Mouse (Mus musculus) hematopoietic stem cell, adult 5-6 weeks (primary cell): ENCODE data around the gene 1700007K13Rik. TPM values are rescaled to one million over a fixed set of nuclear protein-coding genes. Genes with fewer than 3 reads are reported as not detected.
A peak's percentile ranks its signal among the peaks of the same experiment; 100 is the strongest.
"Not testable (repeated sequence)": the region's sequence is repeated elsewhere in the genome, so short reads cannot be mapped to it uniquely, and the experiment has no call there.

Source experiments
- ATAC-seq, 2 experiments: fragments of 125-278 bp in 1 of 2; replicated peaks in 1 of 2; 2 replicates each; pipeline ENCODE4 v1.8.0; 2016 to 2017; ENCODE audit warnings: inconsistent platforms in 2 of 2, mild to moderate bottlenecking in 2 of 2, moderate number of reproducible peaks in 2 of 2, low read depth in 1 of 2, moderate TSS enrichment in 1 of 2; ENCODE audit not compliant: low FRiP score in 2 of 2, poor library complexity in 2 of 2, severe bottlenecking in 2 of 2, insufficient read depth in 1 of 2, low TSS enrichment in 1 of 2
- total RNA-seq: library from RNA; stranded (forward); fragments of 172-1452, 232-1000 nt; gene quantifications from 2 replicates; pipeline ENCODE4 v1.2.3, GENCODE M21; 2017

1700007K13Rik gene
- total RNA-seq, 1 experiment from 2014 or later, result not detected

- ATAC-seq, result no peak
Observed at GRCm38 (mm10) chr2:28479208-28480204, 13.4 kb upstream of the 1700007K13Rik start.

- ATAC-seq, result not testable (repeated sequence)
Observed at GRCm38 (mm10) chr2:28477993-28478392, 11.9 kb upstream of the 1700007K13Rik start.

DNA sequence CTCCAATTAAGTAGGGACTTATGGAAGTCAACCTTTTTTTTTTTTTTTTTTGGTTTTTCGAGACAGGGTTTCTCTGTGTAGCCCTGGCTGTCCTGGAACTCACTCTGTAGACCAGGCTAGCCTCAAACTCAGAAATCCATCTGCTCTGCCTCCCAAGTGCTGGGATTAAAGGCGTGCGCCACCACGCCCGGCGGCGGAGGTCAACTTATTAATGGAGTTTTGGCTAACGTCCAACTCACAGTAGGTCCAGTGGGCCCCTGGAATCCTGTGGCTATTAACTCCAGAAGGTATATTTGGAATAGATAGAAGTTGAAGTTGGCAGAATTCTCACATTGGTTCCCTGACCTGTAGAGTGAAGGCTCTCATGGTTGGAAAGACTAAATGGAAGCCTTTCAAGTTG lies 5.9 kb upstream of the 1700007K13Rik start:
- not testable (repeated sequence) for ATAC-seq

DNA sequence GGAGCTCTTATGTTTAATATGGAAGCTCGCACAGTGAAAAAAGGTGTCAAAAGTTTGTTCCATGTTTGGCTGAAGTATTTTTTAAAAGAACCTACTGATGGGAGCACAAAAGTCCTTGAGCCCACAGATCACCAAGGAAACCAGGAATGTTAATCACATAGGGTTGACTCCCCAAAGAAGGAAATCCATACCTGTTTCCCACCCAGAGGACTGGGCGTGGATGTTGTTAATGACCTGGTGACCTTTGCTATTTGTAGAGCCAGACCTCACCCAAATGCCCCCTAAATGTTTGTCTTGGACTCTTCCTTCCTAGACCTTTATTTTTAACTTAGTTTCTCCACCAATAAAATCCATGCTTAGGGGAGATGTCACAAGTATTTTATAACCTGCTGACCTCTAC lies 4.5 kb upstream of the 1700007K13Rik start:
- no peak for ATAC-seq

- ATAC-seq, result no peak
Observed at GRCm38 (mm10) chr2:28469461-28469860, 3.3 kb upstream of the 1700007K13Rik start.

GRCm38 (mm10) chr2:28468486-28469225 lies 2.5 kb upstream of the 1700007K13Rik start:
- ATAC-seq, result no peak

DNA sequence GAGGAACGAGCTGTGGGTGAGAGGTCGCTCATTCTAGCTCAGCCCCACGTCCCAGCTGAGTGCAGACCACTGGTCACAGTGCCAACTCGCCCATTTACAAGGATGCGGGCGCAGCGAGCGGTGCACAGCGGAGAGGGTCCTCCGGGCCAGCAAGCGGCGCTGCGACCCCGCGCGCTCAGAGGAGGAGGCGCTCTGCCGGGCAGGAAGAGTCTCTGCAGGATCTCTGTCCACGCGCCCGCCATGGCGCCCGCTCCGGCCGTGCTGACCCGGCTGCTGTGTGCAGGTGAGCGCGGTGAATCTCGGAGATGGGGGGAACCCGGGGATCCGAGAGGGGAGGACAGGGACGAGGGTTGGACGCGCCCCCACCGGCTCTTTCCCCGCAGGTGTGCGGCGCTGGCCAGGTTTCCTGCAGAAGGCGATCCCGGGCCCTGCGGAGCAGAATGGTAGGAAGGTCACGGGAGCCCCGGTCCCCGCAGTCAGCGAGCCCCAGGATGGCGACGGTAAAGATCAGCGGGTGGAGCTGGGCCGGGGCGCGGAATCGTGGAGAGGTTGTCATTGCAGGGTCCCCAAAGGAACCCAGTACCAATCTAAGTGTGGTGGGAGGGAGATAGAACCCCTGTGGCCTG lies 1.8 kb upstream of the 1700007K13Rik start, which contains the start of gene Mrps2:
Gene Mrps2, plus strand, starts transcription at position 207 of the 626 bp plus-strand sequence.
- ATAC-seq, result peak; percentile 71 to 86

DNA sequence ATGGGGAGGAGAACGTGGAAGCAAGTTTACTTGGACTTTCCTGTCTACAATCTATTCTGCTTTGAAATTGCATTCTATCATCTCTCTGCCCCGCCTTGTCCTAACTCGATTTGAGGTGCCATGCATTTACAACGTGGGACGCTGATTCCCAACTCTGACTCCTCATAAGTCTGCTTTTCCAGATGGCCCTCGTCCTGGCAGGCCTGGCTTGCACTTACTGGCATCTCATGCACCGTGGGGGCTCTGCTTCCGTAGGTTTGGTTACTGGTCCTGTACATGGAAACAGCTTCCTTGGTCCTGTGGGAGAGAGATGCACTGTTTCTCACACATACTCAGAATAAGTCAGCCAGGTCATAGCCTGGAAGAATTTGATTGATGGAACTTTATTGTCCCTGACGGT lies 1.2 kb downstream of the 1700007K13Rik start:
- ATAC-seq, result no peak

GRCm38 (mm10) chr2:28463919-28464318 lies 2.2 kb downstream of the 1700007K13Rik start:
- no peak; a peak in 1 of 4 replicates for ATAC-seq

- ATAC-seq, result no peak
Observed at GRCm38 (mm10) chr2:28456616-28457015, 9.5 kb downstream of the 1700007K13Rik start.

- ATAC-seq, result no peak
Observed at GRCm38 (mm10) chr2:28453539-28453938, 12.6 kb downstream of the 1700007K13Rik start.

GRCm38 (mm10) chr2:28451663-28452062 lies 14.5 kb downstream of the 1700007K13Rik start:
- ATAC-seq, result no peak

- ATAC-seq, result no peak
Observed at GRCm38 (mm10) chr2:28447315-28447670, 18.8 kb downstream of the 1700007K13Rik start.

DNA sequence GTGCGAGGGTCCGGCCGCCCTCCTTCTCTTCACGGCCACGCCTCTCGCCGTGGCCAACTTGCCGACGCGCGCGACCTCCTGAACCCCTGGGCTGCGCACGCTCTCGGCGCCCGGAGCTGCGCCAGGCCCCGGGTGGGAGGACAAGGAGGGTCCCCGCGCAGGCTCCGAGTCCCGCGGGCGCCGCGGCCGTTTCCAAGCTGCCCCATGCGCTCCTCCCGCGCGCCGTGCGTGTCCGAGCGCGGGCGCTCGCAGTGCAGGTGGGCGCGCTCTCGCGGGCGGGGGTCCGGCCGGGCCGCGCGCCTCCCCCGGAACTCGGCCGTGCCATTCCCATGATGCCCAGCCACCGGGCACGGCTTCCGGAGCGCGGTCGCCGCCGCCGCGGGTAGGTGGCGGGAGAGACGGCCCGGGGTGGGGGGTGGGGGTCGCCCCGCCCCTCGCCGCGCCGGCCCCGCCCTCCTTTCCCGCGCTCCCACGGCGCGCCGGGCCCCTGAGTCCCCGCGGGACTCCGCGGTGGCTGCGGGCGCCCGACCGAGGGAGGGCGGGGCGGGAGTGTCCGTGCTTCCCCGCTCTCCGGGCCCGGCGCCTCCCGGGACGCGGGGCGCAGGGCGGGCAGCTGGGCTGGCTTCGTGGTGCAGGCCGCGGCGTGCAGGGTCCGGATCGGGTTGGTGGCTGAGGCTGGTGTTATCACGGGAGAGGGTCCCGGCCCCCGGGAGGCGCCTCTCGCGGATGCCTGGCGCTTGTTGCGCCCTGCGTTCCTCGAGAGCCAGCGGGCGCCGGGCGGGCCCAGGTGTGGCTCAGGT lies 19.4 kb downstream of the 1700007K13Rik start, which contains the start of gene Ppp1r26:
Gene Ppp1r26, plus strand, starts transcription at position 286 of the 800 bp plus-strand sequence.
- ATAC-seq, result 0 out of 4 replicates have a peak, but pooled peaks of 1 of the 2 experiments have one; percentile 28

DNA sequence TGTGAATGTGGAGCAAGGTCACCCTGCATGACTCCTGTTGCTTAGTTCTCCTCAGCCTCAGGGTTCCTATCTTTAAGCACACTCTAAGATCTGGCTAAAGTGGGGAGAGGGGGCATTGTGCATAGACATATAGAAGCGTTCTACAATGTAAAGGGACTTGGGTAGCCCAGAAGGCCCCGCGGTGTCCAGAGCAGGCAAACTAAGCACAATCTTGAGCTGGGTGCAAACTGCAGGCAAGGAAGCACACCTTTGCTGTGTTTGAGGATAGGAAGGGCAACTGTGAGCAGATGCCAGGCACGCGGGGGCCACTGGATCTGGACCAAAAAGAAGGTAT lies 20.0 kb downstream of the 1700007K13Rik start:
- ATAC-seq, result no peak

DNA sequence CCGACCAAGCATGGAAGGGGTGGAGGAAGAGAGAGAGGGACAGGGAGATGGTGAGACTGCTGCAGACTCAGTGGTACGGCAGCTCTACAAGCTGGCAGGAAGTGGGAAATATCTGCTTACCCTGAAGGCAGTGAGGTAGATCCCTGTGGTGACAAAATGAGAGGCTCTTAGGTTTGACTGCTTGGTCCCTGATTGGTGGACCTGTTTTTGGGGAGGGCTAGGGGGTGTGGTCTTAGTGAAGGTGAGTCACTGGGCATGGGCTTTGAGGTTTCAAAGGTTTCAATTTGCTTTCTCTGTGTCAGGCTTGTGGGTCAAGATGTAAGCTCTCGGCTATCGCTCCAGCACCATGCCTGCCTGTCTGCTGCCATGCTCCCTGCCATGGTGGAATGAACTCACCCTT lies 21.1 kb downstream of the 1700007K13Rik start:
- 0 out of 4 replicates have a peak, but pooled peaks of 1 of the 2 experiments have one; percentile 12 for ATAC-seq

GRCm38 (mm10) chr2:28440842-28441241 lies 25.3 kb downstream of the 1700007K13Rik start:
- no peak for ATAC-seq
